Mouse (Mus musculus) stomach, embryonic 15.5 days (tissue): ENCODE results near the gene Nmu. TPM values are rescaled to one million over a fixed set of nuclear protein-coding genes. Genes with fewer than 3 reads are reported as not detected.

Experiments
- ATAC-seq: fragments of 200-750 bp; cut with Nextera tagmentation; 2 replicates; pipeline ENCODE4 v1.8.0; 2017; ENCODE audit warnings: low read depth, moderate number of reproducible peaks, moderate TSS enrichment; ENCODE audit not compliant: insufficient read depth, low FRiP score
- H3K27ac ChIP-seq: fragments of 300-500 bp; sonication (generic); 2 replicates; pipeline ENCODE4 v1.5.1; 2015; ENCODE audit warnings: mild to moderate bottlenecking, inconsistent platforms
- H3K27me3 ChIP-seq: fragments of 300-500 bp; sonication (generic); replicated peaks from 2 replicates; pipeline ENCODE4 v1.6.1; 2015; ENCODE audit warnings: inconsistent platforms
- H3K36me3 ChIP-seq: fragments of 300-500 bp; sonication (generic); 2 replicates; pipeline ENCODE4 v1.6.1; 2015; ENCODE audit warnings: inconsistent platforms
- H3K4me1 ChIP-seq: fragments of 300-500 bp; sonication (generic); 2 replicates; pipeline ENCODE4 v1.6.1; 2015; ENCODE audit warnings: inconsistent platforms
- H3K4me2 ChIP-seq: fragments of 300-500 bp; sonication (generic); 2 replicates; pipeline ENCODE4 v1.6.1; 2015; ENCODE audit warnings: mild to moderate bottlenecking, inconsistent platforms
- H3K4me3 ChIP-seq: fragments of 300-500 bp; sonication (generic); replicated peaks from 2 replicates; pipeline ENCODE4 v1.5.1; 2015; ENCODE audit warnings: inconsistent platforms
- H3K9ac ChIP-seq: fragments of 300-500 bp; sonication (generic); 2 replicates; pipeline ENCODE4 v1.6.1; 2015; ENCODE audit warnings: inconsistent platforms
- H3K9me3 ChIP-seq: fragments of 300-500 bp; sonication (generic); 2 replicates; pipeline ENCODE4 v1.6.1; 2016; ENCODE audit warnings: inconsistent platforms
- whole genome bisulfite sequencing: fragments of 180-500 bp; shearing (Covaris S2); methylation state at CpG from one replicate; pipeline ENCODE4 v1.1.7; 2015; 5-methylcytosine and 5-hydroxymethylcytosine counted together
- polyA plus RNA-seq: library from polyadenylated mRNA; unstranded; fragments of >200 nt; fragmentation: Nextera tagmentation; extraction: Ambion mirVana; gene quantifications from 2 replicates; pipeline ENCODE4 v1.2.1, GENCODE M21; 2015

Gene Nmu
- 0.17 and 0.54 TPM in 2 replicates for polyA plus RNA-seq

GRCm38 (mm10) chr5:76363453-76364104, at the start of gene Nmu:
Gene Nmu, minus strand, starts transcription at chr5:76363788.
- ATAC-seq, result no peak
- H3K4me1 ChIP-seq, result peaks cover 12% of the 10 kb centered on the region; the same call in 1 of the 2 replicates
- H3K27me3 ChIP-seq, result peaks cover 11% of the 10 kb centered on the region
- WGBS, result 8% methylated on average over 29 of the region's 35 CpGs
- H3K9ac ChIP-seq, result no peak within 1 kb of the TSS
- H3K4me3 ChIP-seq, result peak within 1 kb of the TSS; percentile 32
- H3K36me3 ChIP-seq, result no peaks in the 10 kb centered on the region
- H3K4me2 ChIP-seq, result peak within 1 kb of the TSS; percentile 65
- H3K9me3 ChIP-seq, result no peaks in the 10 kb centered on the region
- no peak within 1 kb of the TSS for H3K27ac ChIP-seq

- Histone ChIP-seq H3K9ac (no peak overlapping the region), H3K4me3 (no peak overlapping the region), H3K36me3 (no peaks in the 10 kb centered on the region), H3K4me2 (no peak overlapping the region), H3K9me3 (no peaks in the 10 kb centered on the region), H3K27ac (no peak overlapping the region), H3K4me1 (no peaks in the 10 kb centered on the region), H3K27me3 (no peaks in the 10 kb centered on the region)
- 52% methylated on average over 4 of the region's 4 CpGs for WGBS
- ATAC-seq, result no peak
Observed at GRCm38 (mm10) chr5:76411697-76412096, 48.1 kb upstream of the Nmu start.

- 89% methylated on average over 5 of the region's 5 CpGs for WGBS
- H3K4me3 ChIP-seq, result no peak overlapping the region
- no peak overlapping the region for H3K9ac ChIP-seq
- H3K36me3 ChIP-seq, result no peaks in the 10 kb centered on the region
- H3K4me2 ChIP-seq, result no peak overlapping the region
- no peaks in the 10 kb centered on the region for H3K9me3 ChIP-seq
- ATAC-seq, result no peak
- H3K4me1 ChIP-seq, result no peaks in the 10 kb centered on the region
- H3K27ac ChIP-seq, result no peak overlapping the region
- no peaks in the 10 kb centered on the region for H3K27me3 ChIP-seq
Observed at GRCm38 (mm10) chr5:76394382-76394781, 30.8 kb upstream of the Nmu start.

- no peak for ATAC-seq
- WGBS, result 68% methylated on average over 10 of the region's 10 CpGs
- Histone ChIP-seq H3K4me3 (no peak overlapping the region), H3K4me2 (no peak overlapping the region), H3K4me1 (no peaks in the 10 kb centered on the region), H3K36me3 (no peaks in the 10 kb centered on the region), H3K27ac (no peak overlapping the region), H3K9ac (no peak overlapping the region), H3K9me3 (no peaks in the 10 kb centered on the region), H3K27me3 (no peaks in the 10 kb centered on the region)
Observed at GRCm38 (mm10) chr5:76389041-76389795, 25.6 kb upstream of the Nmu start.

GRCm38 (mm10) chr5:76388474-76388873, 24.9 kb upstream of the Nmu start:
- Histone ChIP-seq H3K9me3 (no peaks in the 10 kb centered on the region), H3K27ac (no peak overlapping the region), H3K27me3 (no peaks in the 10 kb centered on the region), H3K4me1 (no peaks in the 10 kb centered on the region), H3K4me2 (no peak overlapping the region), H3K36me3 (no peaks in the 10 kb centered on the region), H3K9ac (no peak overlapping the region), H3K4me3 (no peak overlapping the region)
- WGBS, result 78% methylated on average over 2 of the region's 2 CpGs
- no peak for ATAC-seq

GRCm38 (mm10) chr5:76383673-76384072, 20.1 kb upstream of the Nmu start:
- no peak overlapping the region for H3K27ac ChIP-seq
- no peak overlapping the region for H3K9ac ChIP-seq
- ATAC-seq, result no peak
- no peaks in the 10 kb centered on the region for H3K9me3 ChIP-seq
- no peak overlapping the region for H3K4me3 ChIP-seq
- H3K4me1 ChIP-seq, result no peaks in the 10 kb centered on the region
- WGBS, result 79% methylated on average over 6 of the region's 6 CpGs
- no peaks in the 10 kb centered on the region for H3K27me3 ChIP-seq
- H3K4me2 ChIP-seq, result no peak overlapping the region
- no peaks in the 10 kb centered on the region for H3K36me3 ChIP-seq

- Histone ChIP-seq H3K27me3 (no peaks in the 10 kb centered on the region), H3K4me3 (no peak overlapping the region), H3K9me3 (no peaks in the 10 kb centered on the region), H3K27ac (no peak overlapping the region), H3K36me3 (no peaks in the 10 kb centered on the region), H3K4me2 (no peak overlapping the region), H3K9ac (no peak overlapping the region), H3K4me1 (no peaks in the 10 kb centered on the region)
- 72% methylated on average over 5 of the region's 5 CpGs for WGBS
- no peak for ATAC-seq
Observed at GRCm38 (mm10) chr5:76381836-76382235, 18.2 kb upstream of the Nmu start.

- Histone ChIP-seq H3K9me3 (no peaks in the 10 kb centered on the region), H3K27me3 (no peaks in the 10 kb centered on the region), H3K4me2 (no peak overlapping the region), H3K9ac (no peak overlapping the region), H3K4me3 (no peak overlapping the region), H3K36me3 (no peaks in the 10 kb centered on the region), H3K27ac (no peak overlapping the region), H3K4me1 (no peaks in the 10 kb centered on the region)
- 41% methylated on average over 3 of the region's 3 CpGs for WGBS
- ATAC-seq, result no peak
Observed at GRCm38 (mm10) chr5:76379216-76379615, 15.6 kb upstream of the Nmu start.

- ATAC-seq, result no peak
- WGBS, result 59% methylated on average over 8 of the region's 8 CpGs
- H3K27ac ChIP-seq, result peak overlapping the region; percentile 36; the same call in 1 of the 2 replicates
- H3K36me3 ChIP-seq, result no peaks in the 10 kb centered on the region
- H3K4me1 ChIP-seq, result no peaks in the 10 kb centered on the region
- H3K4me2 ChIP-seq, result no peak overlapping the region
- no peak overlapping the region for H3K4me3 ChIP-seq
- peaks cover 3% of the 10 kb centered on the region; the same call in 1 of the 2 replicates for H3K27me3 ChIP-seq
- no peak overlapping the region for H3K9ac ChIP-seq
- H3K9me3 ChIP-seq, result no peaks in the 10 kb centered on the region
Observed at GRCm38 (mm10) chr5:76369215-76369840, 5.7 kb upstream of the Nmu start.

- Histone ChIP-seq H3K4me1 (peaks cover 12% of the 10 kb centered on the region; the same call in 1 of the 2 replicates), H3K9ac (no peak overlapping the region), H3K9me3 (no peaks in the 10 kb centered on the region), H3K4me3 (no peak overlapping the region), H3K27ac (no peak overlapping the region), H3K36me3 (no peaks in the 10 kb centered on the region), H3K4me2 (no peak overlapping the region), H3K27me3 (peaks cover 11% of the 10 kb centered on the region)
- ATAC-seq, result peak; percentile 68
- WGBS, result 32% methylated on average over 5 of the region's 5 CpGs
Observed at GRCm38 (mm10) chr5:76365406-76365805, 1.8 kb upstream of the Nmu start.

GRCm38 (mm10) chr5:76360786-76361185, 2.8 kb downstream of the Nmu start:
- 75% methylated on average over 4 of the region's 4 CpGs for WGBS
- H3K27ac ChIP-seq, result no peak overlapping the region
- H3K9ac ChIP-seq, result no peak overlapping the region
- H3K4me1 ChIP-seq, result peaks cover 12% of the 10 kb centered on the region; the same call in 1 of the 2 replicates
- no peaks in the 10 kb centered on the region for H3K36me3 ChIP-seq
- no peak overlapping the region for H3K4me2 ChIP-seq
- no peak for ATAC-seq
- peaks cover 11% of the 10 kb centered on the region for H3K27me3 ChIP-seq
- no peak overlapping the region for H3K4me3 ChIP-seq
- H3K9me3 ChIP-seq, result no peaks in the 10 kb centered on the region

- Histone ChIP-seq H3K9me3 (no peaks in the 10 kb centered on the region), H3K4me3 (no peak overlapping the region), H3K36me3 (no peaks in the 10 kb centered on the region), H3K27me3 (peaks cover 11% of the 10 kb centered on the region), H3K9ac (no peak overlapping the region), H3K27ac (no peak overlapping the region), H3K4me2 (no peak overlapping the region), H3K4me1 (peaks cover 12% of the 10 kb centered on the region; the same call in 1 of the 2 replicates)
- 68% methylated on average over 1 of the region's 1 CpGs for WGBS
- ATAC-seq, result no peak
Observed at GRCm38 (mm10) chr5:76360057-76360456, 3.5 kb downstream of the Nmu start.
